Mouse (Mus musculus): ENCODE measurements at regions not wholly inside any gene's neighbourhood (a gene's known extent, or its start where the extent isn't known, plus 50 kb on each side); places are given as distances from the start of the nearest gene placed in this dataset.

DNA sequence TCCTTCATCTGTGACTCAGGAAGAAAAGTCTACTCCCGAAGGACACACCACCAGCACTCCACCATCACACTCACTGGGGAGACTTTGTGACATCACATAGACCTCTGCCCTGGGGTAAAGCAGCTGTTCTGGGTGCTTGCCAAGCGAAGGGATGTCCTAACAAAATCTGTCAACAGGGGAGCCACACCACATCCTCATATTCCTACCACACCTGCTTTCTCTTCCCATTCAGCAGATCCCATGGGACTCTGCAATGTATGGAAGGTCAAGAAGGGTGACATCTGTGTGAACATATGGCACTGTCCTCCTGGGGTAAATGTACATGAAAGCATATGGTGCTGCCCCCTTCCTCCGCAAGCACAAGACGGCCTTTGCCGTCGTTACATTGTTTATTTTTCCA lies 375.5 kb downstream of the Etv1 start:
- TF ChIP-seq CTCF (conservative IDR thresholded peaks at IDR 0.05): no peak
- Histone ChIP-seq H3K4me3 (no peak overlapping the region), H3K27ac (no peak overlapping the region)
- no peak for DNase-seq (ENCODE audit: low spot score in 2 of 2)

DNA sequence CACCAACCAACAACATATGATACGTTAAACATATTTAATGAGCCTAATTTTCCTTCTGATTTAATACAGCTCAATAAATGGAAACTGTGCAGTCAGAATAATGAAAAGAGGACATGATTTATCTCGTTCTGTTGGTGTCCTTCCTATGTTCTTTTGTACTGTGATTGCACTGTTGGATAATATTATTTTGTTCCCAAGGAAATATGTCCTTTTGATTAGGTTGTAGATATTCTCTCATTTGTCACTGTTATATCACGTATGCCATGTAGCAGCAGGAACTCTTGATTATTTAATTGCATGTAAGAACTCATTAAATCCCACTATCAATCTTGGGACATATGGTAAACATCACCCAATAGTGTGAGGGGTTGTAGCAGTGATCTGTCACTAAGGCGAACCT lies 397.8 kb downstream of the Etv1 start:
- H3K27ac ChIP-seq: no peak overlapping the region
- H3K4me3 ChIP-seq: no peak overlapping the region
- no peak for DNase-seq (ENCODE audit: low spot score in 2 of 2)
- TF ChIP-seq CTCF (conservative IDR thresholded peaks at IDR 0.05): no peak

GRCm38 (mm10) chr12:39224073-39224472 lies 444.9 kb downstream of the Etv1 start:
- H3K27ac ChIP-seq: no peak overlapping the region
- H3K4me3 ChIP-seq: no peak overlapping the region
- no peak for DNase-seq (ENCODE audit: low spot score in 2 of 2)
- TF ChIP-seq CTCF (conservative IDR thresholded peaks at IDR 0.05): no peak

DNA sequence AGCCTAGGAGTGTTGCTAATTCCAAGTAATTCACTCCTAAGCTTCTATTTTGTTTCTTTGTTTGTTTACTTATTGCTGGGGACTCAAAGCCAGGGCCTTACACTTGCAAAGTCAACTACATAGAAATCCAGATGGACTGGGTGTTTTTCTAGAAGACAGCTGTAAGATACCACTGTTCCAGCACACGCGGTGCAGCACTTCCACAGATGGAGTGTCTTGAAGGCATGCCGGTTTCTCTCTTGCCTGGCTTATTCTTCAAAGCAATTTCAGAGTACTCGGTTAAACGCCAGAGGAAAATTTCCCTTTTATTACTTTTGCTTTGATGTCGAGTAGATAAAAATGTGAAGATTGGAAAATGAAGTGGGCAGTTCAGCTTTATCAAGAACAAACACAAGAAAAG lies 477.4 kb downstream of the Etv1 start:
- no peak for TF ChIP-seq CTCF (conservative IDR thresholded peaks at IDR 0.05)
- no peak overlapping the region for H3K27ac ChIP-seq
- DNase-seq (ENCODE audit: low spot score in 2 of 2): peak in 1 of 2 experiments; percentile 7
- no peak overlapping the region for H3K4me3 ChIP-seq

DNA sequence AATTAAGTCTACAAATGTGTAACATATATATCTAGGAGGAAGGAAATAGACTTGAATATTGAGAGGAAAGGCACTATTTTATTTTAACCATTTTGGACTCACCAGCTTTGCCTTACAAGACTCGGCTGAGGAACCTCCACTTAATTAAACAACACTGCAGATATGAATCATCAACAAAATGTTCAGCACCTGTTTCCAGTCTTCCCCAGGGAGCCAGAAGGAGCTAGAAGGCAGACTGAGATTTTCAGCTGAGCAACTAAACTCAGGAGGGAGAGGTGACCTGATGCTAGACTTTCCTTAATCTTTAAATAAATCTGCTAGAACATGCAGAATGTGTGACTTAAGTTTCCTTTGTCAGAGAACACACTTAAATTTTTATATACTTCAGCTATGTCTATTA lies 478.4 kb downstream of the Etv1 start:
- DNase-seq (ENCODE audit: low spot score in 2 of 2): no peak
- no peak for TF ChIP-seq CTCF (conservative IDR thresholded peaks at IDR 0.05)
- no peak overlapping the region for H3K27ac ChIP-seq

GRCm38 (mm10) chr12:39289676-39290075 lies 510.5 kb downstream of the Etv1 start:
- peak in 1 of 2 experiments; percentile 7 for DNase-seq (ENCODE audit: low spot score in 2 of 2)
- Histone ChIP-seq H3K27ac (no peak overlapping the region), H3K4me3 (no peak overlapping the region)
- 0 out of 2 replicates have a peak, but pooled peaks have one; percentile 8 for TF ChIP-seq CTCF (conservative IDR thresholded peaks at IDR 0.05)

More for the DNA sequence above, 478.4 kb downstream of the Etv1 start:
- H3K4me3 ChIP-seq: no peak overlapping the region

DNA sequence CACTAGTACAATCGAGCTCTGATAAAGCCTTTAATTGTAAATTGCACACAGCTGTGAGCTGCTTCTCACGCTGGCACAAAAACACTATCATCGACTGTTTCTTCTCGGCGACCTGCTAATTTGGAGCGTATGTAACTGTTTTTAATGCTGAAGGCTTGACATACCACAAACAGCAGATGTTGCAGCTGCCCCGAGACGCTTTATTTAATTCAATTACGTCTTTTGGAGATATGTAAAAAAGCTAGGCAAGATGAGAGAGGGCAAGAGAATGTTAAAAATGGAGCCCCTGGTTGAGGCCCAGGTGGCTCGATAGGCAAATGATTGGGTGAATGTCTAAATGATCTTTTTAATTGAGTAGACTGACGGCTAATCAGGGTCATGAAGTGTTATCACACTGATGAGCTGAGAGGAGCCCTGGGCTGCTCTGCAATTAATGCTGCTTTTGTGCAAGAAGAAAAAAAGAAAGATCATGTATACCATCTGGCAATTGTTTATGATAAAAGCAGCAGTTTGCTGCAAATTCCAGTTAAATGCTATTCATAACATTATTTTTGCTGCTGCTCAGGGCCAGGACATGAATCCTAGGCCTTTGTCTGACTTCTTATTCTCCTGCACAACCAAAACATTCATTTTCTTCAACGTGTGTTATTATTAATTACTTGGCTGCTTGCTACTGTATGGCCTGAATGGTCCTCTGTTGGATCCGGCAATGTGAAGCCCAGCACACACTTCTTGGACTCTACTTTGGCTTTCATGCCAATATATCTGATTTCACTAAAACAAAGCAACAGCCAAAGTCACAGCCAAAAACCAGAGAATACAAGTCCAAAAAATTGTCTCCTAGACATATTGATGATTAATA lies 522.4 kb downstream of the Etv1 start:
- H3K4me3 ChIP-seq: no peak overlapping the region
- DNase-seq (ENCODE audit: low spot score in 2 of 2): no peak
- TF ChIP-seq CTCF (conservative IDR thresholded peaks at IDR 0.05): no peak
- no peak overlapping the region for H3K27ac ChIP-seq

GRCm38 (mm10) chr12:39302213-39302591 lies 523.0 kb downstream of the Etv1 start:
- no peak overlapping the region for H3K27ac ChIP-seq
- H3K4me3 ChIP-seq: no peak overlapping the region
- TF ChIP-seq CTCF (conservative IDR thresholded peaks at IDR 0.05): no peak
- DNase-seq (ENCODE audit: low spot score in 2 of 2): no peak

DNA sequence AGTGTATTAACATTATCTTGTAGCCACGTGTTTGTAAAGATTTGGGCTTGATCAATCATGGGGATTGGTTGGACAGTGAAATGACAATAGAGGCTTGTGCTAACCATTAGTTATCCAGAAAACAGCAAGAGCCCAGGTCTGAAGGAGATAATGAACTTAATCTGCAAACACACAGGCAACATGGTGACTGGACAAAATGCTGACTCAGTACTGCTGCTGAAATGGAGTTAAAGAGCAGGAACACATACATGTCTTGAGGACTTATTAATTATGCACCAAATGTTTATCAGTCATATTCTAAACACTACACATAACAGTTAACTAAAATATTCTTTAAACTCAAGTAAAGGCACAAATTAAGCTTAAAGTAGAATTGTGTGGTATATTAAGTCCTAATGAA lies 528.6 kb downstream of the Etv1 start:
- DNase-seq (ENCODE audit: low spot score in 2 of 2): no peak
- Histone ChIP-seq H3K4me3 (no peak overlapping the region), H3K27ac (no peak overlapping the region)
- TF ChIP-seq CTCF (conservative IDR thresholded peaks at IDR 0.05): no peak

DNA sequence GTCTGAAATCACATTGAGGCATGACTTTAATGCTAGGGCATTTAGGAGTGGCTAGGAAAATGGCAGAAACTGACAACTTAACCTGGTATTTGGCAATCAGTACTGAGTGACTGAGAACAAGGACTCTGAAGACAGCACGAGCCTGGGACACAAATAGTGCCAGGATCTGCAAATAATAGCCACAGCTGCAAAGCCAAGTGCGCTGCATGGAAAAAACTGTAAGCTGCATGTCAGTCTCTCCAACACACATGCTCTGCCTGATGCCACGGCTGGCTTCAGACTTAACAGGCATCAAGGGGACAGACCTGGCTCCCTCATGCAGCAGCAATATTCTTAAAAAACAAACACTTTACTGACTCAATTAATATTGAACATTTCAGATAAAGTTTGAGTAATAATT lies 530.7 kb downstream of the Etv1 start:
- no peak for DNase-seq (ENCODE audit: low spot score in 2 of 2)
- H3K27ac ChIP-seq: no peak overlapping the region
- no peak for TF ChIP-seq CTCF (conservative IDR thresholded peaks at IDR 0.05)
- no peak overlapping the region for H3K4me3 ChIP-seq

- TF ChIP-seq CTCF (conservative IDR thresholded peaks at IDR 0.05): no peak
- no peak for DNase-seq (ENCODE audit: low spot score in 2 of 2)
- no peak overlapping the region for H3K27ac ChIP-seq
- no peak overlapping the region for H3K4me3 ChIP-seq
Observed at GRCm38 (mm10) chr12:39317229-39317628, 538.0 kb downstream of the Etv1 start.

GRCm38 (mm10) chr12:39321453-39321852 lies 542.3 kb downstream of the Etv1 start:
- DNase-seq (ENCODE audit: low spot score in 2 of 2): no peak
- TF ChIP-seq CTCF (conservative IDR thresholded peaks at IDR 0.05): no peak

GRCm38 (mm10) chr12:39326157-39326556 lies 547.0 kb downstream of the Etv1 start:
- Histone ChIP-seq H3K4me3 (no peak overlapping the region), H3K27ac (no peak overlapping the region)
- no peak for TF ChIP-seq CTCF (conservative IDR thresholded peaks at IDR 0.05)
- peak; percentile 7 to 21 for DNase-seq (ENCODE audit: low spot score in 2 of 2)

More at GRCm38 (mm10) chr12:39321453-39321852, 542.3 kb downstream of the Etv1 start:
- Histone ChIP-seq H3K27ac (no peak overlapping the region), H3K4me3 (no peak overlapping the region)

GRCm38 (mm10) chr12:39326668-39327299 lies 547.6 kb downstream of the Etv1 start:
- no peak for DNase-seq (ENCODE audit: low spot score in 2 of 2)
- H3K4me3 ChIP-seq: no peak overlapping the region
- H3K27ac ChIP-seq: no peak overlapping the region
- TF ChIP-seq CTCF (conservative IDR thresholded peaks at IDR 0.05): no peak

Data from layer of hippocampus, adult 2 months (tissue).